Mouse (Mus musculus) limb, embryonic 15.5 days (tissue): ENCODE measurements around the gene Tcl1b3. TPM values are rescaled to one million over a fixed set of nuclear protein-coding genes. Genes with fewer than 3 reads are reported as not detected.
"Not testable (repeated sequence)": the region's sequence is repeated elsewhere in the genome, so short reads cannot be mapped to it uniquely, and the experiment has no call there.

Experiments
- ATAC-seq: fragments of 200-750 bp; cut with Nextera tagmentation; 2 replicates; pipeline ENCODE4 v1.8.0; 2017; ENCODE audit warnings: low read depth, moderate TSS enrichment; ENCODE audit not compliant: insufficient number of reproducible peaks, low FRiP score, low TSS enrichment
- H3K27ac ChIP-seq: fragments of 300-500 bp; sonication (generic); 2 replicates; pipeline ENCODE4 v1.5.1; 2015; ENCODE audit warnings: moderate library complexity, mild to moderate bottlenecking, inconsistent platforms
- H3K27me3 ChIP-seq: fragments of 300-500 bp; sonication (generic); 2 replicates; pipeline ENCODE4 v1.6.1; 2015; ENCODE audit warnings: inconsistent platforms
- H3K36me3 ChIP-seq: fragments of 300-500 bp; sonication (generic); 2 replicates; pipeline ENCODE4 v1.6.1; 2015; ENCODE audit warnings: inconsistent platforms
- H3K4me1 ChIP-seq: fragments of 300-500 bp; sonication (generic); 2 replicates; pipeline ENCODE4 v1.6.1; 2015; ENCODE audit warnings: inconsistent platforms
- H3K4me2 ChIP-seq: fragments of 300-500 bp; sonication (generic); 2 replicates; pipeline ENCODE4 v1.6.1; 2015; ENCODE audit warnings: mild to moderate bottlenecking, inconsistent platforms
- H3K4me3 ChIP-seq: fragments of 300-500 bp; sonication (generic); 2 replicates; pipeline ENCODE4 v1.5.1; 2015; ENCODE audit warnings: mild to moderate bottlenecking, inconsistent platforms
- H3K9ac ChIP-seq: fragments of 300-500 bp; sonication (generic); 2 replicates; pipeline ENCODE4 v1.6.1; 2015; ENCODE audit warnings: inconsistent platforms
- H3K9me3 ChIP-seq: fragments of 300-500 bp; sonication (generic); 2 replicates; pipeline ENCODE4 v1.6.1; 2016; ENCODE audit warnings: inconsistent platforms
- WGBS: fragments of 180-500 bp; shearing (Covaris S2); methylation state at CpG from one replicate; pipeline ENCODE4 v1.1.7; 2015; 5-methylcytosine and 5-hydroxymethylcytosine counted together
- polyA plus RNA-seq: library from polyadenylated mRNA; unstranded; fragments of >200 nt; fragmentation: Nextera tagmentation; extraction: Ambion mirVana; gene quantifications from 2 replicates; pipeline ENCODE4 v1.2.1, GENCODE M21; 2015

The Tcl1b3 gene
- polyA plus RNA-seq, 1 experiment from 2014 or later: not detected

- not testable (repeated sequence) for H3K9ac ChIP-seq, H3K9me3 ChIP-seq, H3K36me3 ChIP-seq, H3K4me3 ChIP-seq, H3K27me3 ChIP-seq, H3K4me2 ChIP-seq, H3K27ac ChIP-seq, H3K4me1 ChIP-seq, ATAC-seq
- WGBS: 31% methylated on average over 2 of the region's 2 CpGs
Measured at GRCm38 (mm10) chr12:105188980-105189379, 1.9 kb upstream of the Tcl1b3 start.

GRCm38 (mm10) chr12:105199684-105200497, 9.0 kb downstream of the Tcl1b3 start:
- not testable (repeated sequence) for H3K36me3 ChIP-seq, H3K4me2 ChIP-seq, H3K27ac ChIP-seq, H3K4me3 ChIP-seq, H3K9me3 ChIP-seq, H3K4me1 ChIP-seq, H3K9ac ChIP-seq, H3K27me3 ChIP-seq, ATAC-seq
- 67% methylated on average over 7 of the region's 7 CpGs for WGBS

- not testable (repeated sequence) for H3K36me3 ChIP-seq, H3K27me3 ChIP-seq, H3K4me2 ChIP-seq, H3K9ac ChIP-seq, H3K9me3 ChIP-seq, ATAC-seq, H3K4me3 ChIP-seq, H3K27ac ChIP-seq, H3K4me1 ChIP-seq
- 74% methylated on average over 1 of the region's 1 CpGs for WGBS
Measured at GRCm38 (mm10) chr12:105201657-105202056, 10.8 kb downstream of the Tcl1b3 start, which contains the start of gene Tcl1b4. Gene Tcl1b4, plus strand, starts transcription at chr12:105201957.

GRCm38 (mm10) chr12:105207071-105207470, 16.2 kb downstream of the Tcl1b3 start:
- H3K9me3 ChIP-seq: no peaks in the 10 kb centered on the region

GRCm38 (mm10) chr12:105208441-105208840, 17.6 kb downstream of the Tcl1b3 start:
- 94% methylated on average over 1 of the region's 1 CpGs for WGBS
- no peak overlapping the region for H3K4me2 ChIP-seq

More at GRCm38 (mm10) chr12:105207071-105207470, 16.2 kb downstream of the Tcl1b3 start:
- WGBS: 59% methylated on average over 1 of the region's 1 CpGs
- no peak for ATAC-seq
- Histone ChIP-seq H3K4me1 (no peaks in the 10 kb centered on the region), H3K27ac (no peak overlapping the region), H3K4me3 (no peak overlapping the region), H3K36me3 (no peaks in the 10 kb centered on the region), H3K9ac (no peak overlapping the region), H3K27me3 (no peaks in the 10 kb centered on the region), H3K4me2 (no peak overlapping the region)

GRCm38 (mm10) chr12:105209231-105209630, 18.4 kb downstream of the Tcl1b3 start:
- Histone ChIP-seq H3K4me1 (no peaks in the 10 kb centered on the region), H3K9ac (no peak overlapping the region), H3K36me3 (no peaks in the 10 kb centered on the region), H3K9me3 (no peaks in the 10 kb centered on the region), H3K27me3 (no peaks in the 10 kb centered on the region), H3K4me3 (no peak overlapping the region), H3K4me2 (no peak overlapping the region), H3K27ac (no peak overlapping the region)
- WGBS: 88% methylated on average over 7 of the region's 7 CpGs
- ATAC-seq: no peak

More at GRCm38 (mm10) chr12:105208441-105208840, 17.6 kb downstream of the Tcl1b3 start:
- H3K9me3 ChIP-seq: no peaks in the 10 kb centered on the region
- H3K27ac ChIP-seq: no peak overlapping the region
- H3K27me3 ChIP-seq: no peaks in the 10 kb centered on the region
- no peak overlapping the region for H3K4me3 ChIP-seq
- H3K4me1 ChIP-seq: no peaks in the 10 kb centered on the region
- ATAC-seq: no peak
- H3K9ac ChIP-seq: no peak overlapping the region
- no peaks in the 10 kb centered on the region for H3K36me3 ChIP-seq

GRCm38 (mm10) chr12:105217101-105217760, 26.4 kb downstream of the Tcl1b3 start:
- H3K27me3 ChIP-seq: no peaks in the 10 kb centered on the region
- H3K4me2 ChIP-seq: no peak overlapping the region
- WGBS: 85% methylated on average over 7 of the region's 7 CpGs
- H3K4me3 ChIP-seq: no peak overlapping the region
- H3K9me3 ChIP-seq: no peaks in the 10 kb centered on the region
- ATAC-seq: 0 out of 2 replicates have a peak, but pooled peaks have one; percentile 35
- no peaks in the 10 kb centered on the region for H3K4me1 ChIP-seq
- H3K36me3 ChIP-seq: no peaks in the 10 kb centered on the region
- no peak overlapping the region for H3K27ac ChIP-seq
- H3K9ac ChIP-seq: no peak overlapping the region

- Histone ChIP-seq H3K4me2 (no peak within 1 kb of the TSS), H3K27me3 (no peaks in the 10 kb centered on the region), H3K4me3 (no peak within 1 kb of the TSS), H3K36me3 (no peaks in the 10 kb centered on the region), H3K9ac (no peak within 1 kb of the TSS), H3K4me1 (no peaks in the 10 kb centered on the region), H3K9me3 (no peaks in the 10 kb centered on the region), H3K27ac (no peak within 1 kb of the TSS)
- 85% methylated on average over 22 of the region's 22 CpGs for WGBS
- no peak for ATAC-seq
Measured at GRCm38 (mm10) chr12:105222601-105223319, 31.9 kb downstream of the Tcl1b3 start, which contains the start of gene Tcl1. Gene Tcl1, minus strand, starts transcription at chr12:105222793.

- no peaks in the 10 kb centered on the region for H3K4me1 ChIP-seq
- no peak overlapping the region for H3K27ac ChIP-seq
- no peak overlapping the region for H3K4me3 ChIP-seq
- no peaks in the 10 kb centered on the region for H3K9me3 ChIP-seq
- no peaks in the 10 kb centered on the region for H3K36me3 ChIP-seq
- no peak overlapping the region for H3K4me2 ChIP-seq
- no peak overlapping the region for H3K9ac ChIP-seq
- no peak for ATAC-seq
- WGBS: 59% methylated on average over 16 of the region's 16 CpGs
- H3K27me3 ChIP-seq: no peaks in the 10 kb centered on the region
Measured at GRCm38 (mm10) chr12:105224621-105225320, 33.9 kb downstream of the Tcl1b3 start.

- no peaks in the 10 kb centered on the region for H3K27me3 ChIP-seq
- H3K9me3 ChIP-seq: no peaks in the 10 kb centered on the region
- no peak overlapping the region for H3K27ac ChIP-seq
- H3K36me3 ChIP-seq: no peaks in the 10 kb centered on the region
- ATAC-seq: no peak
- no peaks in the 10 kb centered on the region for H3K4me1 ChIP-seq
- 64% methylated on average over 11 of the region's 11 CpGs for WGBS
- H3K4me2 ChIP-seq: no peak overlapping the region
- no peak overlapping the region for H3K9ac ChIP-seq
- no peak overlapping the region for H3K4me3 ChIP-seq
Measured at GRCm38 (mm10) chr12:105234362-105234761, 43.5 kb downstream of the Tcl1b3 start.

GRCm38 (mm10) chr12:105235091-105235490, 44.2 kb downstream of the Tcl1b3 start:
- H3K4me2 ChIP-seq: no peak overlapping the region
- no peaks in the 10 kb centered on the region for H3K27me3 ChIP-seq
- H3K4me3 ChIP-seq: no peak overlapping the region
- no peak for ATAC-seq
- no peaks in the 10 kb centered on the region for H3K36me3 ChIP-seq
- no peak overlapping the region for H3K9ac ChIP-seq
- 76% methylated on average over 3 of the region's 3 CpGs for WGBS
- H3K9me3 ChIP-seq: no peaks in the 10 kb centered on the region
- no peak overlapping the region for H3K27ac ChIP-seq
- no peaks in the 10 kb centered on the region for H3K4me1 ChIP-seq
